Mouse (Mus musculus): Measurements from ENCODE around the gene Mpg. TPM values are rescaled to one million over a fixed set of nuclear protein-coding genes. Genes with fewer than 3 reads are reported as not detected.

The Mpg gene
- total RNA-seq, 2 experiments from 2014 or later: 7.9 to 9.6 TPM

GRCm38 (mm10) chr11:32225222-32226104 is 842 bp upstream of the Mpg start:
- intact Hi-C loops (cut with DNase I; ENCODE audit: low total_unique reads): no loop called here
- DNase-seq: peak; percentile 55

- no peak for DNase-seq
- intact Hi-C loops (cut with DNase I; ENCODE audit: low total_unique reads): no loop called here
Measured at GRCm38 (mm10) chr11:32227041-32227440, 736 bp downstream of the Mpg start.

- intact Hi-C loops (cut with DNase I; ENCODE audit: low total_unique reads): no loop called here
- DNase-seq: no peak
Measured at GRCm38 (mm10) chr11:32227555-32227954, 1.2 kb downstream of the Mpg start.

GRCm38 (mm10) chr11:32228292-32228845 is 2.1 kb downstream of the Mpg start:
- intact Hi-C loops (cut with DNase I; ENCODE audit: low total_unique reads): no loop called here
- DNase-seq: no peak

- DNase-seq: no peak
Measured at GRCm38 (mm10) chr11:32230220-32230619, 3.9 kb downstream of the Mpg start.

GRCm38 (mm10) chr11:32231125-32231524 is 4.8 kb downstream of the Mpg start:
- intact Hi-C loops (cut with DNase I; ENCODE audit: low total_unique reads): no loop called here
- DNase-seq: no peak

More at GRCm38 (mm10) chr11:32230220-32230619, 3.9 kb downstream of the Mpg start:
- intact Hi-C loops (cut with DNase I; ENCODE audit: low total_unique reads): no loop called here

GRCm38 (mm10) chr11:32232848-32233247 is 6.5 kb downstream of the Mpg start:
- no peak for DNase-seq
- intact Hi-C loops (cut with DNase I; ENCODE audit: low total_unique reads): no loop called here

- DNase-seq: peak; percentile 44
- intact Hi-C loops (cut with DNase I; ENCODE audit: low total_unique reads): no loop called here
Measured at GRCm38 (mm10) chr11:32233895-32234294, 7.6 kb downstream of the Mpg start.

- DNase-seq: no peak
Measured at GRCm38 (mm10) chr11:32234816-32235485, 8.6 kb downstream of the Mpg start.

GRCm38 (mm10) chr11:32235646-32236045 is 9.3 kb downstream of the Mpg start:
- peak; percentile 86 for DNase-seq
- intact Hi-C loops (cut with DNase I; ENCODE audit: low total_unique reads): loop anchor here (2.0 kb wide), 1 partner anchor 17 kb away; no protein-coding TSS in a partner anchor

More at GRCm38 (mm10) chr11:32234816-32235485, 8.6 kb downstream of the Mpg start:
- intact Hi-C loops (cut with DNase I; ENCODE audit: low total_unique reads): no loop called here

- no peak for DNase-seq
- intact Hi-C loops (cut with DNase I; ENCODE audit: low total_unique reads): loop anchor here (2.0 kb wide), 1 partner anchor 17 kb away; no protein-coding TSS in a partner anchor
Measured at GRCm38 (mm10) chr11:32236132-32236531, 9.8 kb downstream of the Mpg start.

- intact Hi-C loops (cut with DNase I; ENCODE audit: low total_unique reads): loop anchor here (2.0 kb wide), 1 partner anchor 18 kb away; no protein-coding TSS in a partner anchor
- peak; percentile 73 for DNase-seq
Measured at GRCm38 (mm10) chr11:32236712-32237410, 10.6 kb downstream of the Mpg start.

- no peak for DNase-seq
- intact Hi-C loops (cut with DNase I; ENCODE audit: low total_unique reads): loop anchor here (2.0 kb wide), 1 partner anchor 19 kb away; no protein-coding TSS in a partner anchor
Measured at GRCm38 (mm10) chr11:32237411-32237795, 11.1 kb downstream of the Mpg start.

- DNase-seq: peak; percentile 57
- intact Hi-C loops (cut with DNase I; ENCODE audit: low total_unique reads): no loop called here
Measured at GRCm38 (mm10) chr11:32238093-32238860, 12.0 kb downstream of the Mpg start.

- intact Hi-C loops (cut with DNase I; ENCODE audit: low total_unique reads): loop anchor here (1.0 to 5.0 kb wide), 2 partner anchors 27 to 44 kb away; no protein-coding TSS in a partner anchor
- DNase-seq: no peak
Measured at GRCm38 (mm10) chr11:32241391-32241790, 15.1 kb downstream of the Mpg start.

- DNase-seq: no peak
- intact Hi-C loops (cut with DNase I; ENCODE audit: low total_unique reads): loop anchor here (5.0 kb wide), 1 partner anchor 45 kb away; no protein-coding TSS in a partner anchor
Measured at GRCm38 (mm10) chr11:32242209-32242608, 15.9 kb downstream of the Mpg start.

GRCm38 (mm10) chr11:32243205-32243955 is 17.1 kb downstream of the Mpg start:
- intact Hi-C loops (cut with DNase I; ENCODE audit: low total_unique reads): loop anchor here (5.0 kb wide), 1 partner anchor 46 kb away; no protein-coding TSS in a partner anchor
- no peak for DNase-seq

- intact Hi-C loops (cut with DNase I; ENCODE audit: low total_unique reads): loop anchor here (5.0 kb wide), 1 partner anchor 47 kb away; no protein-coding TSS in a partner anchor
- DNase-seq: peak; percentile 69
Measured at GRCm38 (mm10) chr11:32244064-32244463, 17.8 kb downstream of the Mpg start.

Data from gastrocnemius, postnatal 14 days (tissue).